Mouse (Mus musculus) regulatory T cell (primary cell): ENCODE measurements around the gene Cfap157.

Experiments used
- in situ Hi-C: fragments of 300-600 bp; cut with MboI, MseI; formaldehyde crosslinking; loops from one replicate; pipeline ENCODE4 v1.15.1; 2025; ENCODE audit warnings: high pct_unique_total_duplicates

Cfap157 gene

GRCm38 (mm10) chr2:32784048-32784681 lies at the start of gene Cfap157:
Gene Cfap157, minus strand, starts transcription at chr2:32784428.
- in situ Hi-C loops, result no loop called here

DNA sequence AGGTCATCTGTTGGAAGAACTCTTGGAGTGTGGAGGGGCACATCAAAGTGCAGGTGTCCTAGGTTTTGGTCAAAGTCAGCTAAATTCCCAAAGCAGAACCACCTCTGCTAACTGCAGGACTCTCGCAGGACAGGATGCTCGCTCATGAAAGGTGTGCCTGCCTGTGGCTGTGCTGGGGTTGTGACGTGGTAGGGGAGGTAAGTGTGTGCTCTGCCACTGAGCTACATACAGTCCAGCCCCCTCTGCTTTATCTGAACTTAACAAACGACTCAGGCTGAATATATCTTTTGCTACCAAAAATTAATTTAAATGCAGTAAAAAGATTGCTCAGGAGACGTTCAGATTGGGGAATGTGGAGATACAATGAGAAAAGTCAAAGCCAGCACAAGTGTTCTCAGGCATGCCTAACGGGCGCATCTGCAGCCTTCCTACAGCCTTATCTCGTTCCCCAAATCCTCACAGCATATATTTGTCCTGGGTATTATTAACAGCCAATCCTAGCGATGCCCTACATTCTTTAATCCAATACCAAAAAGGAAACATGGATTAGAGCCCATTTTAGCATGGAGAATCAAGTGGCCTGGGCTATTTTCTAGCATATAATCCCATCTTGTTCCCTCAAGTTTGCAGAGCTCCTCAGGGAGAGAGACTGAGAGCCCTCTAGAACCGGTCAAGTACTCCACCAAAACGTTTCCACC lies 44.9 kb upstream of the Cfap157 start:
- in situ Hi-C loops, result no loop called here

DNA sequence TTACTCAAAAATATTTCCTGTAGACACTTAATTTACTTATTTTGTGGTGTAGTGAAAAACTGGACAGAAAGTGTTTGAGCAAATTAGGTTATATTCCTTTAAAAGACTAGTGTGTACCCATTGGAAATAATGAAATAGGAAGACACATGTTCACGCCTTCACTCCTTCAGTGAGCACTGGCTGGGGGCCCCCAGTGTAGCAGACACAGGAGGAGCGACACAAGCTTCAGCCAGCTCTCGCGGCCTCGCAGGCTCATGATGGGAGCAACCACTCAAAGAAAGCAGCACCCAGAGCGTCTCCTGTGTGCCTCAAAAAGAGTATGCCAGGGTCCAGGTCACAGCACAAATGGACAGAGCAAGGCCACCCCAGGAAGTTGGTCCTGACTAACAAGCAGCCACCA lies 41.6 kb upstream of the Cfap157 start:
- in situ Hi-C loops, result no loop called here

DNA sequence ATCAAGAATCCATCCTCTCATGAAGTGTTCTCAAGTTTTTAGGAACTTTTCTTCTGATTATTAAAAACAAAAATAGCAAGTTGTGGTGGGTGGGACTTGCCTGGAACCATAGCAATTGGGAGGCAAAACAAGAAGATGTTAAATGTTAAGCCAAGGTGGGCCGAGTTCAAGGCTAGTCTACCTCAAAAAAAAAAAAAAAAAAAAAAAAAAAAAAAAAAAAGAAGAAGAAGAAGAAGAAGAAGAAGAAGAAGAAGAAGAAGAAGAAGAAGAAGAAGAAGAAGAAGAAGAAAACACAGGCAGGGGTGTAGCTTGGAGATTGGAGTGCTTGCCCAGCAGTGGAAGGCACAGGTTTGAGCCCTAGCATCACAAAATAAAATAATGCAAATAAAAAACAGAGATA lies 40.5 kb upstream of the Cfap157 start:
- in situ Hi-C loops, result no loop called here

GRCm38 (mm10) chr2:32824181-32824580 lies 40.0 kb upstream of the Cfap157 start:
- in situ Hi-C loops, result no loop called here

DNA sequence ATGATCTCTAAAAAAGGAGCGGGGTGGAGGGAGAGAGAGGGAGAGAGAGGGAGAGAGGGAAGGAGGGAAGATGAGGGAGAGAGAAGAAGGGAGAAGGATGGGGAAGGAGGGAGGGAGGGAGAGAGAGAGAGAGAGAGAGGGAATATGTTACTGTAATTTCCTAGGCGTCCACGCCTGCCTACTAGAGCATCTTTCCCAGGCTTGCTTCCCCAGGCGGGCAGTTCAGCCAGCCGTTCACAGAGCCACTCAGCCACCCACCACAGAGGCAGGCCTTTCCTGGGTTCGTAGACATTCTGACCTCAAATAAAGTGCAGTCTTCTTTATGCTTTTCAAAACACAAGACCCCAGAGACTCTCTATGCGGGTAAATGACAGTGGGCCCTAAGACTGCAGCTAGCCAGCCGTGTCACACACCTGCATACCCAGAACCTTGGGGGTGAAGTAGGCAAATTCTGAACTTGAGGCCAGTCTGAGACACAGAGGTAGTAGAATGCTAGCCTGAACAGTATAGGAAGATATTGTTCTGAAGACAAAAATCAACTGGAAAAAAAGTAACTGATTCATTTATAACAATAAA lies 39.4 kb upstream of the Cfap157 start:
- in situ Hi-C loops, result no loop called here

- in situ Hi-C loops, result no loop called here
Measured at GRCm38 (mm10) chr2:32823153-32823552, 38.9 kb upstream of the Cfap157 start.

- in situ Hi-C loops, result no loop called here
Measured at GRCm38 (mm10) chr2:32822643-32823042, 38.4 kb upstream of the Cfap157 start.

DNA sequence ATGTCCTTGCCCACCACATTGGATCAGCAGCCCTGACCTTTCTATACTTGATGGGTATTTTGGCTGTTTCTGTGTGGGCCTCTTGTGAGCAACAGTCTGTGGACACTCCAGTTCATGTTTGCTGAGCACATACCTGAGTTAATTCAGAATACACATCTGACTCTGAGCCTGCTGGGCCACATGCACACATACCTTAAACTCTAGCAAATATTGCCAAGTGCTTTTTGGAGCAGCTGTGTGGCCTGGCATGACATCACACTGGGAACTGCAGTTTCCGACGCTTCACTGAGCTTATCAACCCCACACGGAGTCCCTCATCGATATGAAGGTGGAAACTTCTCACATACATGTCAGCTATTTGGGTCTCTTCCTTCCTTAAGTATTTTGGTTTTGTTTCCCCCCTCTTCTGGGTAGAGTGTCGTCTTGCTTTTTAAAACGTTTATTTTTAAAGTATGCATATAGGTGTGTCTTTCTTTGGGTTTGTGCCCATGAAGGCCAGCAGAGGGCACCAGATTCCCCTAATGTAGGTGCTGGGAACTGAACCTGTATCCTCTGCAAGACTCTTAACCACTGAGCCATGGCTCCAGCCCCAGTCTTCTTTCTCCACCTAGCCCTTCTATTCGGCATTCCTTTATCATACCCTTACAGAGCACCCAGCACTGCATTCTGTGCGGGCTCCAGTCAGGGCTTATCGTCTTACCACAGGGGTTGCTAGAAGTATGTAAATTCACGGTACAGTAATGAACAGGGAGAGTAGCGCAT lies 37.0 kb upstream of the Cfap157 start:
- in situ Hi-C loops, result no loop called here

GRCm38 (mm10) chr2:32818208-32818607 lies 34.0 kb upstream of the Cfap157 start:
- in situ Hi-C loops, result no loop called here

GRCm38 (mm10) chr2:32817589-32817988 lies 33.4 kb upstream of the Cfap157 start:
- in situ Hi-C loops, result no loop called here

DNA sequence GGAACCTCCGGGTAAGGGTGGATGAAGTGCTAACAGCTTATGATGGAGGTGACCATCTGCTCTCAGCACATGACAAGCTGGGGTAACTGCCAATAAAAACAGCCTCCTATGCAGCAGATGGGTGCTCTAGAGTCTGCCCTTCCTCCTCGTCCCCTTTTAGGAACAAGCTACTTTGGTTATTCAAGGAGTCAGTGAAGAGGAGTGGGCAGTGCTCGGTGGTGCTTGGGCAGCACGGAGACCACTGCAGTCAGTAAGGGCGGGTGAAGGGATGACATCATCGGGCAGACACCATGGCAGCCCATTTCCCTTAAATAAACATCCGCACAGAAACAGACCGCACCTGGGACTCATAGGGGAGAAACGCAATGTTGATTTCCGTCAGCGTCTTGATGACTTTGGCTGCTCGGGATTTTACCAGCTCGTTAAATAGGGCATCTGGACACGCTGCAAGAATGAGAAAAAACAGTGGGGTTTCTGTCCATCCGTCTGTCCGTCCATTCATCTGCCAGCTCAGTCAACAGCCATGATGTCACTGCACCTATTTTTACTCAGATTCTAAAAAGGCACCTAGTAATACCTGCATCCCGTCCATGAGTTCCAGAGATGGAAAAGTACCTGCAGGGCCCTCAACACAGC lies 32.8 kb upstream of the Cfap157 start:
- in situ Hi-C loops, result no loop called here

GRCm38 (mm10) chr2:32816497-32816896 lies 32.3 kb upstream of the Cfap157 start:
- in situ Hi-C loops, result no loop called here

GRCm38 (mm10) chr2:32811959-32812358 lies 27.7 kb upstream of the Cfap157 start:
- in situ Hi-C loops, result no loop called here

- in situ Hi-C loops, result no loop called here
Measured at GRCm38 (mm10) chr2:32808816-32809566, 24.8 kb upstream of the Cfap157 start.

GRCm38 (mm10) chr2:32798251-32798962 lies 14.2 kb upstream of the Cfap157 start:
- in situ Hi-C loops, result no loop called here

- in situ Hi-C loops, result no loop called here
Measured at GRCm38 (mm10) chr2:32795748-32796418, 11.7 kb upstream of the Cfap157 start.

- in situ Hi-C loops, result no loop called here
Measured at GRCm38 (mm10) chr2:32791297-32791696, 7.1 kb upstream of the Cfap157 start.

GRCm38 (mm10) chr2:32788581-32788980 lies 4.4 kb upstream of the Cfap157 start:
- in situ Hi-C loops, result no loop called here

GRCm38 (mm10) chr2:32787176-32787575 lies 2.9 kb upstream of the Cfap157 start:
- in situ Hi-C loops, result no loop called here
